Mouse (Mus musculus) adrenal gland, postnatal 25 days (tissue): ENCODE results near the gene Otulin. TPM values are rescaled to one million over a fixed set of nuclear protein-coding genes. Genes with fewer than 3 reads are reported as not detected.

Experiments used
- DNase-seq: peaks from one replicate; pipeline ENCODE4 v3.0.0; 2021; ENCODE audit warnings: mixed read lengths
- total RNA-seq: library from RNA; stranded (reverse); gene quantifications from 2 replicates; pipeline ENCODE4 v1.2.3, GENCODE M21; 2021

Otulin gene
- total RNA-seq, 1 experiment from 2014 or later = 42.4 TPM

GRCm38 (mm10) chr15:27549878-27550277, 80.6 kb downstream of the Otulin start:
- DNase-seq = no peak

GRCm38 (mm10) chr15:27549071-27549470, 81.4 kb downstream of the Otulin start:
- no peak for DNase-seq

- no peak for DNase-seq
Observed at GRCm38 (mm10) chr15:27548110-27548509, 82.4 kb downstream of the Otulin start.

GRCm38 (mm10) chr15:27545203-27545602, 85.3 kb downstream of the Otulin start:
- no peak for DNase-seq

GRCm38 (mm10) chr15:27539745-27540144, 90.7 kb downstream of the Otulin start:
- peak; percentile 25 for DNase-seq

- no peak for DNase-seq
Observed at GRCm38 (mm10) chr15:27537519-27538223, 92.8 kb downstream of the Otulin start.

- no peak for DNase-seq
Observed at GRCm38 (mm10) chr15:27536771-27537170, 93.7 kb downstream of the Otulin start.

GRCm38 (mm10) chr15:27536186-27536585, 94.3 kb downstream of the Otulin start:
- no peak for DNase-seq

GRCm38 (mm10) chr15:27535681-27536080, 94.8 kb downstream of the Otulin start:
- no peak for DNase-seq

- no peak for DNase-seq
Observed at GRCm38 (mm10) chr15:27533036-27533435, 97.5 kb downstream of the Otulin start.

GRCm38 (mm10) chr15:27530023-27530422, 100.5 kb downstream of the Otulin start:
- DNase-seq = no peak

GRCm38 (mm10) chr15:27528896-27529295, 101.6 kb downstream of the Otulin start:
- DNase-seq = no peak

GRCm38 (mm10) chr15:27525233-27526005, 105.1 kb downstream of the Otulin start:
- DNase-seq = peak; percentile 51

- DNase-seq = no peak
Observed at GRCm38 (mm10) chr15:27519857-27520256, 110.6 kb downstream of the Otulin start.

- no peak for DNase-seq
Observed at GRCm38 (mm10) chr15:27518026-27518425, 112.5 kb downstream of the Otulin start.

- DNase-seq = no peak
Observed at GRCm38 (mm10) chr15:27516927-27517326, 113.6 kb downstream of the Otulin start.

GRCm38 (mm10) chr15:27508982-27509381, 121.5 kb downstream of the Otulin start:
- no peak for DNase-seq

- DNase-seq = no peak
Observed at GRCm38 (mm10) chr15:27508169-27508568, 122.3 kb downstream of the Otulin start.

GRCm38 (mm10) chr15:27506893-27507596, 123.4 kb downstream of the Otulin start:
- no peak for DNase-seq

- peak; percentile 18 for DNase-seq
Observed at GRCm38 (mm10) chr15:27506127-27506886, 124.2 kb downstream of the Otulin start.

- no peak for DNase-seq
Observed at GRCm38 (mm10) chr15:27503801-27504730, 126.4 kb downstream of the Otulin start.
